Mouse (Mus musculus): ENCODE measurements at regions not wholly inside any gene's neighbourhood (a gene's known extent, or its start where the extent isn't known, plus 50 kb on each side); places are given as distances from the start of the nearest gene placed in this dataset.
A peak's percentile ranks its signal among the peaks of the same experiment; 100 is the strongest.

DNA sequence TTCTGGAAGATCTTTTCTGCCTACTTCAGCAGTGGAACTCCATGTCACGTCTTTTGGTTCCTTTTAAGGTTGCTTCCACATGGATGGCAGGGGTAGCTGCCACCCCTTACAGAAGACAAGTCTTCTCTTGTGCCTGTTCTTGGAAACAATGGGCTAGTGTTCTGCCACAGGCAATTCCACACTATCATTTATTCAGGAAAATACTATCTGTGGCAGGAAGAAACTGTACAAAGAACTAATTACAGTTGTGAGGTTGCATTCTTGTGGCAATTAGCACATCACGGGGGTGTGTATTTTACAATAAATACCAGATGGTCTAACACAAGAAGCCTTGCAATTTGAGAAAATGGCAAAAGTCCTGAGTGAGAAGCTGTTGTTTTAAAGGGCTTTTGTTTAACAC, 489.8 kb downstream of the Ccdc50 start:
- DNase-seq: no peak

DNA sequence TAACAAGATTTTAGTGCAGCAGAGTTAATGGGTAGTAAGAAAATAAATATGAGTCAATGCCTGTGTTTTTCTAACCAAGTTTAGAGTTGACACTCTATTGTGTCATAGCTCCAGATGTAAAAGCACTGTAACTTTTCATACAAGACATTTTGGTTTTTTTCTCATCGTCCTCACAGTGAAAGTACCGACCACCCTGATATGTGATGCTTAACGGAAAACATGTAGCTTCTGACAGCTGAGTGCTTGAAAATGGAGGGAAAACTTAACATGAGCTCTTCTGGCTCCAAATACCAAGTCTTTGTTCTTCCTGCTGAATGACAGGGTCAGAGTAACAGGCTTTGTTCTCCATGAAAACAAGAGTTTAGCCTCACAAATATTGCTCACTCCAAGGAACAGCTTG, 490.3 kb downstream of the Ccdc50 start:
- DNase-seq: no peak

DNA sequence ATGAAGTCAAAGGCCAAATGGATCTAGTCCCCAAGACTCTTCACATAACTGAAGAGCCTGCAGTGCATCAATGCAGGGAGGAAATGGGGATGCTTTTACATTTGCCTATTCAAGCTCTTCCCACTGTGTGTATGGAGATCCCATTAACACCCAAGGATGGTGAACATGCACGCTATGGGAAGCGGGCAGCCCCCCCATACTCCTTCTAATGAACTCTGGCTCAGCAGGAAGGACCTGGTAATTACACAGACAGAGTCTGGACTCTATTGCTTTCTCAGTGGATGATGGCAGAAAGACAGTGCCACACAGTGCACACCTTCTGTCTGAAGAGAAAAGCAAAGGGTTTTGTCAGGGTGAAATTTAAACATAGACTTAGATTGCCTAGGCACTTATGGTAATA, 495.7 kb downstream of the Ccdc50 start:
- DNase-seq: no peak

DNA sequence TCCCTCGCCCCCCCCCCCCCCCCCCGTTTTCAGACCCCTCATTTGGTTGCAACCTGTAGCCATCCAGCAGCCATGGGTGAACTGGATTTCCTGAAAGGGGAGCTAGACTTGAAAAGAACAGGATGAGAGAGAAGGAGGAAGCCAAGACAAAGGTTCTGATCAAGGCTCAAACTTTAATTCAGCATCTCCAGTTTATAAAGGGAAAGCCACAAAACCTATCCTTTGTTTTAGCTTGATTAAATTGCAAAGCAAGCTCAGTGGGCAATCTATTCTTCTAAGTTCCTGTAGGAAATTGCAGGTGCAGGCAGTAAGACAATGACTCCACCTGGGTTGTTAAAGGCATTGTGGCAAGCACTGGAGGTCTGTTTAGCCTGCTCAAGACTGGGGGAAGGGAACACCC, 517.4 kb downstream of the Ccdc50 start:
- DNase-seq: no peak

DNA sequence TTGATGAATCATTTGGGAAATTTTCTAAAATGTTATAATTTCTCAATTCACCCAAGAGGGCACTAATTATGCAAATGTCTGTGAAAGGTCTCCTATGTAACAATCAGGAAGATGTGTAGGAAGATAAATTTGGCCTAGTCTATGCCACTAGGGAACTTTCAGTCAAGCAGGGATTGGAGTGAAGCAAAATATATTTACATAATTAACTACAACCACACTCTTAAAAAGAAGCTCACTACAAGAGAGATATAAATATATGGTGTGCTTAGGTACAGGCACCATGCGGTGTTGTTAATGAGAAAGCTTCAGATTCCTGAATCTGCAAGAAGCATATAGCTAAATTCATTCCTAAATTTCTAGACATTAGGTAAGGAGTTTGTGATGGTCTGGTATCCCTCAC, 526.8 kb downstream of the Ccdc50 start:
- no peak for DNase-seq

DNA sequence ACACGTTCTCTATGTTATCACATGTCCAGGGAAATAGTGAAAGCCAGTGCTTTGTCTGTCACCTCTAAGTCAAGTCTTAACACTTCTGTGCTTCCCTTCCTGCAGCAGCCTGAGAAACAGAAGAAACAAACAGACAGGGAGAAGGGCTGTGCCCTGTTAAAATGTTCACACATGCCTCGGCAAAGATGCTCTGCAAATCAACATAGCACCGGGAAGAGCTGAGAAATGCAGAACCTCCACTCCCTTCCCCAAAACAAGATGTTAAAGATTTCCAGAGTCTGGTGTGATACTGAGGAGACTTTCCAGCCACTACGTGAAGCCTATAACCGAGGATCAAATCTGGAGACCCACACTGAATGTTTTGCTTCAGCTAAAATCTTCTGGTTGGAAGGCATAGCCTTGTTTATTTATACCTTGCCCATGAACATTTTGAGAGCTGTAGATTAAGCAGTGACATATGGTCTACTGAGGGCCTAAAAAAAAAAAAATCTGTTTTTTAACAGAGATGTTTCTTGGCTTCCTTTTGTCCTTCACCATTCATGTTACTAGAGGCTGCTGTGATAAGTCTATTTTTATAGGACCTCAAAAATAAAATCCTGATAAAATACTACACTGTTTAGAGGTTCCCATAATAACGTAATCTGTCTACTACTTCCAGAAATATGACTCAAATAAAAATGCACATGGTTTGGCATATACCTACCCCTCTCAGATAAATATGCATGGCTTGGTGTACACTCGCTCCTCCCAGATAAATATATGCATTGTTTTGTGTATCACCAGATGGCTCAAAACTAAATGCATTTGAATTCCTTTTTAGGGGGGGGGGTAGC, 537.1 kb downstream of the Ccdc50 start:
- no peak for DNase-seq

DNA sequence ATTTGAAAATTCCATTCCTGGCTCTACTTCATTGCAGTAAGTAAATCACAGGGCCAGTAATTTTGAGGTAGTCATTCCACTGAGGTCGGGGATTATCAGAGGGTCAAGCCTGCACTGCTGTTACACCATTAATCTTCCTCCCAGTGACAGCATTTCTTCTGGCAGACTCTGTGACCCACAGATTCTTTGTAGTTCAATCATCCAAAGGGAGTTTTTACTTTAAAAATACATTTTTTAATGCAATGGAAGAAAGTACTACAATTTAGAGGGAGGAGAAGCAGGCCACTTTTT, 537.6 kb downstream of the Ccdc50 start:
- no peak for DNase-seq

DNA sequence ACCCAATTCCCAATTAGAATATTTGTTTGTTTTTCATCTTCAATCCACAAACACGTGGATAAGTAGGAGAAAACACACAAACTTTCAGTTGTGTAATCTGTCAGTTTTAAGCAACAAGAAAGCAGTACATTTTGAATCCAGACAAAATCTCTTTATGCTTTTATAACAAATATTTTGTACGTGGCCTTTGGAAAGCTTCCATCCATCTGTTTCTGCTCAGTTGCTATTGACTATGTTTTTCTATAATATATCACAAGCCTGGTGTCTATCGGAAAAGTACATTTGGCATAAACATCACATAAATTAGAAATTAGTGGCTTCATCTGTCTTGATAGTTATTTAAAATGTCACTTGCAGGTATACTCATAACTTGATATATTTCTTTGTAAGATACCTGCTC, 560.6 kb downstream of the Ccdc50 start:
- no peak for DNase-seq

DNA sequence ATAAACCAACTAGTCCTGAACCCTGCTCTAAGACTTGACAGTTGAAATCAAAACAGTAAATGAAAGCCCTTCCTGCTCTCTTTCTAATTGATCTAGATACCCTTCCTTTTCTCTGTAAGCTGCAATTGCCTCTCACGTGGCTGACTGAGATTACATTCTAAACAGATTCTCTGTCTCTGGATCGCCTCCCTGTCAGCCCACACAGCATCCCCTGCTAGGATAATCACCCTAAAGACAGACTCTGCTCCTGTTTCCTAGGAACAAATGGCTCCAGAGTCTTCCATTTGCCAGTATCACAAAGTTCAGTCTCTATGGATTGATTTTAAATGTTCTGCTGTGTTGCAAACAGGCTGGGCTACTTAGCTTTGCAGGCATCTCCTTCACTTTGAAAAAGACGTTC, 561.1 kb downstream of the Ccdc50 start:
- no peak for DNase-seq

DNA sequence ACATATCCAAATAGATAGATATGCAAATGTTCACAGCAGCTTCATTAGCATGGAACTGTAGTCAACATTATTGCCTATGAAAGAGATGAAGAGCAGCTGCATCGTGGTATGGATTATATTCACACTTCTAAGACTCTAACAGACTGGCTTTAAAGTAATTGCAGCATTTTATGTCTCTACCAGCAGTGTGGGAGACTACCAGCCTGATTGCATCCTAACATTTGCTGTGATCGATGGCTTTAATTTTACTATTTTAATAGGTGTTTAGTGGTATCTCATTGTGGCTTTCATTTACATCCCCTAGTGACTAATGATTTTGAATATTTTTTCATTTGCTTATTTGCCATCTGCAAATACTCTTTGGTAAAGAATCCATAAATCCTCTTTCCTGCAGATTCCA, 574.1 kb downstream of the Ccdc50 start:
- no peak for DNase-seq

DNA sequence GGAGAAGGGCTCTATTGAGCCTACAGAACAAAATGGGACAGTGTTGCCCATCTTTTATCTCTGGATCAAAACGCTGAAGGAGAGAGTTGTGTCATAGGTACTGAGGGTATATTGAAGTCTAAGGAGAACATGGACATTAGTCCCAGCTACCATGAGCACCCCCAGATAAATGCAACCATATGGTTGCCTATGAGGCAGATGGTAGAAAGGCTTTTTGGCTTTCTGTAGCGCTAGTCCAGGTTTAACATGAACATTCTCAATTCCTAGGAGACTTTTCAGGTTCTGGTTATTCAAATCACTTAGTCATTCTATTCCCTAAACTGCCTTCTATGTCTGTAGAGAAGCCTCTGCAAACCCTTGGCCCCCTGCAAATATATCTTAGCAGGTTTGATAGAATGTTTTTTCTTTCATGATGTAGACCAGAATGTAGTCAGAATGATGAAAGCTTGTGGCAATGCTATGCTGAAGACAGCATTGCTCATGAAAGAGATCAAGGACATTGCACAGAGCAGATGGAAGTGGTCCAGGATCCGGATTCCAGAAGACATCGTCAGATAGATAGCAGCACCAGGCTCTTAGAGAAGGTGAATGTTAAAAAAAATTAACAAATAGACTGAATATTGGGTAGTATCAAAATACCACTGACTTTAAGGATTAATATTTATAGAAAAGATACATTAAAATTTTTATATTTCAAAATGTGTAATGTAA, 590.2 kb downstream of the Ccdc50 start:
- DNase-seq: peak; percentile 20

DNA sequence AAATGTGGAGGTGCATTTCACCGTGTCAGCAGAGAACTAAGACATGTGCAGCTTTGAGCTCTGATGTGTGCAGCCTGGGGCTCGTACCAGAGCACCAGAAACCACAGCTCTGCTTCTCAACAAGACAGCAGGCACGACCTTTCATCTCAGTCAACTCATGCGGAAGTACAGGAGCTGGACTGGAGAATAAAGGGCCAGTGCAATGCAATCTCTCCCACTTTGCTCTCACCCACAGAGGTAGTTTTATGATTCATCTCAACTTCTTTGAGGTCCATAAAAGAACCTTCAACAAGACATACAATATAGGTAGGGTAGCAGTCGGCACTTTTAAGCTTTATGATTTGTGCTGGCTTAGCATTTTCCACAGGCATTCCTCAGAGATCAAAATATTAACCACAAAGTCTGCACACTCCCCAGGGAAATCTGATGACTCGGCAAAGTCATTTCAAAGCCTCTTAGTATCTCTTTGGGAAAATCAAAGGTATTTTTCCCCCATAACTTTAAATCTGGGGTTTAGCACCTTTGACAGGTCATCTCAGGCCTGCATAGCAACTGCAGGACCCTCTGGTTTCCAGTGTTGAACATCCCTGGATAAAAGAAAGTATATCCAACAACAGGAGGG, 626.7 kb downstream of the Ccdc50 start:
- no peak for DNase-seq

DNA sequence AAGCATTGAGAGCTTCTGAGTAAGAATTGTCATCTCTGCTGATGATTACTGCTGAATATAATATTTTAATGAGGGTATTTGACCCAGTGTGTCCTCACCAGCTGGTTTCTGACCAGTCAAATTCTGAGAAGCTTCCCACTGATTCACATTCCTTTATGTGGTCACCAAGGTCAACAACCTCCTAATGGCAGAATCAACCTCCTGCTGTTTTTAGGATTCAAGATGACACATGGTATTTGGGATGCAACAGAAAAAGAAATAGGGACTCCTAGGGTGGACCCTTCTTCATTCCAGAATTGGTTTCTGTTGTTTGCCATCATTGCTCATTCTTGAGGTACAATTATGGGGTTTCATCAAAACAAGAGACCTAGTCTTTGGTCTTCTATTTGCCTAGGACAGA, 629.6 kb downstream of the Ccdc50 start:
- no peak for DNase-seq

DNA sequence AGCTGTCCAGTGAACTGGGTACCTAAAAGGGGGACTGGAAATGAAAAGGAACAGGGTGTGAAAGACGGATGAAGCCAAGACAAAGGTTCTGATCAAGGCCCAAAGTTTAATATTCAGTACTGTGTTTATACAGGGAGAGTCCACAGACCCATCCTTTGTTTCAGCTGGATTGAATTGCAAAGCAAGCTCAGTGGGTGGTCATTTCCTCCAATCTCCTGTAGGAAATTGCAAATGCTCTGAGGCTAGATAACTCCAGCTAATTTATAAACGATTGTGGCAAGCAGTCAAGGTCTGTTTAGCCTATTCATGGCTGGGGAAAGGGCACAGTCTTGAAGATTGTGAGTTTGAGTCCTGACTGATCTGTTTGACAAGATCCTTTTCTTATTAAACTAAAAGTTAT, 650.3 kb downstream of the Ccdc50 start:
- DNase-seq: no peak

DNA sequence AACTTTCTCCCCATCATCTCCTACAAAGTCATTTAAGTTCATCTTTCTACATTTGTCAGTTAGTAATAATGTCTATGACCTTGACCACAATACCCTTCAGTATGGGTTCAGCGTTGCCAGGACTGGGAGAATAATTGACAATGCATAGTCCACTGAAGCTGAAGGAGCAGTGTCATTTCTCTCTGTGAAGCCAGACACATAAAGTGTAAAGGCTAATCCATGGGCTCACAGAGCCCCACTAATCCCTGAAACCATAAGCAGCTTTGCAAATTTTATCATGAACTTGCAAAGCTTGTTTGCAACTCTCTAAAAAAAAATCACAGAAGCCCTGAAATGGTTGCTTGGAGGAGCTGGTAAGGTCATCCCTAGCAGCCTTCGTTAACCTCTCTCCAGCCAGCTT, 654.4 kb downstream of the Ccdc50 start:
- DNase-seq: no peak

DNA sequence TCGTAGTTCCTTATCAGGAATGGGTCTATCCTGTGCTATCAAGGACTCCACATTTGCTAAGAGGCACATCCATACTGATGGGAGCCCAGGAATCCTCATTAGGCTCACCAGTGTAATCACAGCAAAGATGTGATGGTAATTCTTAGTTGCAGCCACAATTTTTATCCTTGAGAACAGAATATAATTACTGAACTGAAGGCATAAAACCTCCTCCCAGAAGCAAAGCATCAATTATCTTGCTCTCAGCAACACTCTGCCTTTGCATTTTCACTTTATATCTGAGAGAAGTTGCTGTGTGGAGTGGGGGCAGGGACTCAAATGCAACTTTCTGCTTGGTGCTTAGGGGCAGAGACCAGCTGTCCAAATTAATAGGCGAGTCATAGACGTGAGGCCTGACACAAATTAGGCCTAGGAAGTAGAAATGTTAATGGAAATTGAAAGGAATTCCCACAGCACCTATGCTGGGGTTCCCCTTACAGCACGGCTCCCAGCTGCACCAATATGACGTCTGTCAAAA, 676.2 kb downstream of the Ccdc50 start:
- DNase-seq: no peak

DNA sequence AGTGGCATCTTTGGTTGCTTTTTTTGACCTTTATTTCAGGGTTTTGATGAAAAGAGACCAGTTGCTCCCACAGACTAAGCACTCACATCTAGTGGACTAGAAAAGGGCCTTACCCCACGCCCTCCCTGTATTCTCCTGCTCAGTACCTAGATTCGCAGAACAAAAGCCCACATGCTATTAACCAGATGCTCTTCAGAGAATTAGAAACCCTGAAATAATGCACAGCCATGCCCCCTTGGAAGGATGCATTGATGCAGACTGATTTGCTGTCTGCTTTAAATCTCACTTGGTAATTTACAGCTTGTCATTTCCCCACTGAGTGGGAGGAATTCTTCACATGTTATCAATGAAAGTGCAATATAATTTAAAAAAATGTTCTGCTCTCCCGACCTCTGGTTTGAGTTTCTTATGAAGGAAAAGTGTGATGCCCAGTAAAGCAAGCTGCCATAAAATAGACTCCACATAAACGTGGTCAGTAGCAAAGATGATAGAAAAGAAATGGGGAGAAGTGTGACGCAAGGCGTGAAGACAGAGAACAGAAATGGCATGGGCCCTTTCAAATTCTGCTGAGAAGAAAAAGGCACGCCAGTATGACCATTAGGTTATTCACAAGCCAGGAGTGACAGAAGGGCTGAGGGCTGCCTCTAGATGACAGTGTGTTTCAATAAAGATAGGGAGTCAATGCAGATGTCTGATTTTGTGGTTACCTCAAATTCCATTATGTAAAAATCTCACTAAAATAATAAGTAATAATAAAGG, 669.8 kb downstream of the Fgf12 start:
- no peak for DNase-seq

DNA sequence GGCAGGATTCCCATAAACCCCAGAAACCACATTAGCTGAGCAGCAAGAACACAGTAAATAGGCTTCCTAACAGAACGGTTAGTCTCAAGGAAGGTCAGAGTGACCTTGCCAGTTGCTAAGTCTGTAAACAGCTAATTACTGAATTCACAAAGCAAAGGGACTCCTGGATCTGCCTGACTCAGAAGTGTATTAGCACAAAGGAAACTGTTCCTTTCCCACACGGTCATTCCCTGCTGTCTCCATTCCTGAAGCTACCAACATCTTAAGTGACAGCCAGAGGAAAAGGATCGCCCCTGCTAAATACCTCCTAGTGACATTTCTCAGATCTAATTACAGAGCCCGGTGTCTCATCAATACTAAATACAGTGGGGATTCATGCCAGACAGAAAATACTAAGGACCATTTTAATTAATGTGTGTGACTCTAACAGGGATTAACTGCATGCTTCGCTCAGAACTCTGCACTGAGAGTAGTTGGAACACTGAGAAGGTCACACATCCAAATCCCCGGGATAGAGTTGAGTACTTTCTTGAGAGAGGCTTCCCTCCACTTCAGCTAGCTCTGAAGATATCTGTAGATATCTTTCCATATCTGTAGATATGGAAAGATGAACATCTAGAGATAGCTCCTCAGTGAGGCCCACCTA, 663.3 kb downstream of the Fgf12 start:
- DNase-seq: no peak

DNA sequence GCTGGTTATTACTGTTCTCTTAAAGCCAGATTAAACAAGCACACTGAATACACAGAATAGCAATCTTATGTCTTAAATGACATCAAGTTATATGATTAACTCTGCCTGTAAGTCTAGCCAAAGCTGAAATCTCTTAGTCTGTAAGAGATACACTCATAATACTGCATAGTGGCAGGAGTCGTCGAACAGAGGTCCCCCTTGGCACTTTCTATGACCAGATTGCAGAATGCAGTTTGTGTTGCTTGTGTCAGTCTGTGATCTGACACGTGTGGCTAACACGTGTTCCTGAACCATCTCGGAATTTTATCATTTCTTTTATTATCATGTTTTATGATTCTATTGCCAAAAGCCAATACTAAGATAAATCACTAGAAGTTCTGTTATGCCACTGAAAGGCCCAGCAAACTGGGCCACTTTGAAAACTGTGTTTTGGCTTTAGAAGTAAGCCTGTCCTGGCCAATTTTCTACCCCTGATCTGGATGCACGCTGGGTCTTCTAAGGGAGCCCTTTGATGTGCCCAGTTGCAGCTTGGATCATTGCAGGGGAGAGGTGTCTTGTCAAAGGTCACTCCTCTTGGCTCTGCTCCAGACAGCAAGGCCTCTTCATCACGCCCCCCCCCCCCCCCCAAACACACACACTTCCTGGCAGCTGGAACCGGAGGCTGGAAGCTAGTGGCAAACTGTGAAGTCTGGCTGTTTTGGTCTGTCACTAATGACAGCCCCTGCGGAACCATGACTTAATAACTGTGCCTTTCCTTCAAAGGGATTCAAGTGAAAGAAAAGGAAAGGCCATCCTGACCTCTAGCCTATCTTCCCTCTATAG, 648.4 kb downstream of the Fgf12 start:
- DNase-seq: no peak

DNA sequence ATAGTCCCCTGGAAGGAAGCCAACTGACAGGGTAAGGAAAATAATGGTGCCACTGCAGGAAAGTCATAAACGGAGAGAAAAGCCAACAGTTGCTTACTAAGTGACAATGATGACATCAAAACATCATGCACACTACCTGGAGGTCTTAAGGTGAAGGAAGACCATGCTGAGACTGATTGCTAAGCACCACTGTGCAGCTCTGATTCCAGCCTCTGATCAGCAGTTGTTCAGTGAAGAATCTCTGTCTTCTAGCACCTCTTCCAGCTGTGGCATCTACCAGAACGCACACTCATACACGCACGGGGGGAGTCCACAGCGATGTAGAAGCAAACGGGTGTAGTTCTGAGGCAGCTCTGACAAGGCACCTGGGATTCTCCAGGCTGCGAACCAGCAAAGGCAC, 647.8 kb downstream of the Fgf12 start:
- no peak for DNase-seq

DNA sequence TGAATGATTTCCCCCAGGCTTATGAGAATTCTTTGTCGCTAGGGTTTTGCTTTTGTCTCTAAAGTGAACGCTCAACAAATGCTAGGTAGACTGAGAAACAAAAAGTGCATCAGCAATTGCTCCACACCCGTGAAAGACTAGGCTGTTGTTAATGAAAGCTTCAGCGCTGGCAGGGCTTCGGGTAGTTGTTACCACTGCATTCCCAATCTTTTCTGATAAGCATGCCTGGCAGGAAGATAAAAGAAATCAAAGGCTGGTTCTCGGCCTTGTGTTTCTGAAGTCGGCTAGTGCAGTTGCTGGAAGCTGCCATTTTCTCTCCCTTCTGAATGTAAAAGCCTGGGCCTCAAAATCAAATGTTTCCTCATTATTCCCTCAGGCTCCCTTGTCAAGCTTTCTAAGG, 647.0 kb downstream of the Fgf12 start:
- no peak for DNase-seq

DNA sequence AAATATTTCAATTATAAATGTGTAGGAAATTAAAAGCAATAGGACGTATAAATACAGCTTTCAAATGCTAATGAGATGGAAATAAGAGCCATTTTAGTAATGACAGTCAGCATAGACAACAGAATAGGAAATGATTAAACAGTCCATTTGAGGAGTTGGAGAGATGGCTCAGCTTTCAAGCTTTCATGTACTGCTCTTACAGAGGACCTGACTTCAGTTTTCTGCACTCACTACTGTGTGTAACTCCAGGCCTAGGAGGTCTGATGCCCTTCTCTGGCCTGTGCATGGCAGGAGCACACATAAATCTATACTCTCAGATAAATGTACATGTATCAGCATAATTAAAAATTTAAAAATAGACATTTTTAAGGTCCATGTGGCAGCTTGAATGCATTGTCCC, 643.1 kb downstream of the Fgf12 start:
- no peak for DNase-seq

All from cerebellum, adult 9-10 months (tissue).